Mouse (Mus musculus): ENCODE results near the gene Jarid2.

DNA sequence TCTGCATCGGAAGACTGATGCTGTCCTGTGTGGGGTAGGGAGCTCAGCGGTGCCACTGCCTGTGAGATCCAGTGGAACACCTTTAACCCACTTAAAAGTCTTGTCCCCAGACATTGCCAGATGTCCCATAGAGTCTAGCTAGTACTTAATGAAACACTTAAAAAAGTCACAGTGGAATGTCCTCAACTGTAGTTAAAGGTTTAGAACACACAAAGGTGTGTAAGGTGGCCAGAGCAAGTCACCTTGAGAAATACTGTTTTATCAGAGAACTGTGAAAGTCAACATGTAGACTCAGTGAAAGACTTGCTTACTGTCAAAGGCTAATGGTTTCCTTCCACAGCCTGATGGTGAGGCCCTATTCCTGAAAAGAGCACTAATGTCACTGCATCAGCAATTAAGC is 195.9 kb downstream of the Jarid2 start:
- TF ChIP-seq POLR2A (IDR thresholded peaks at IDR 0.05; ENCODE audit: borderline replicate concordance, insufficient read depth, low read length) (no peak), CTCF (IDR thresholded peaks at IDR 0.05; ENCODE audit: borderline replicate concordance, insufficient read depth, low read depth, low read length) (no peak)

Measured in cerebellum, adult 2 months (tissue).